Mouse (Mus musculus): ENCODE results near the gene Bex6. TPM values are rescaled to one million over a fixed set of nuclear protein-coding genes. Genes with fewer than 3 reads are reported as not detected.
A peak's percentile ranks its signal among the peaks of the same experiment; 100 is the strongest.

Bex6 gene
- polyA plus RNA-seq, 1 experiment from 2014 or later, result not detected

GRCm38 (mm10) chr16:32189109-32189508, 9.5 kb downstream of the Bex6 start:
- 46% methylated on average over 6 of the region's 6 CpGs for WGBS
- Histone ChIP-seq H3K4me2 (ENCODE audit: low read depth, low read length) (no peak overlapping the region), H3K9me3 (ENCODE audit: control insufficient read depth, low read length) (no peaks in the 10 kb centered on the region), H3K4me1 (ENCODE audit: control insufficient read depth, insufficient read depth, low read length) (no peaks in the 10 kb centered on the region), H3K27me3 (replicated peaks; ENCODE audit: control insufficient read depth, insufficient read depth, low read length) (no peaks in the 10 kb centered on the region), H3K9ac (ENCODE audit: low read depth, low read length) (no peak overlapping the region), H3K4me3 (ENCODE audit: low read depth, low read length) (no peak overlapping the region), H3K36me3 (ENCODE audit: control insufficient read depth, insufficient read depth, low read length) (no peaks in the 10 kb centered on the region), H3K27ac (replicated peaks; ENCODE audit: low read depth, low read length) (no peak overlapping the region)
- DNase-seq (ENCODE audit: low spot score) (no peak), ATAC-seq (ENCODE audit: low read depth) (no peak)

GRCm38 (mm10) chr16:32190011-32190441, 10.4 kb downstream of the Bex6 start:
- Histone ChIP-seq H3K4me3 (ENCODE audit: low read depth, low read length) (no peak overlapping the region), H3K4me1 (ENCODE audit: control insufficient read depth, insufficient read depth, low read length) (no peaks in the 10 kb centered on the region), H3K9me3 (ENCODE audit: control insufficient read depth, low read length) (no peaks in the 10 kb centered on the region), H3K9ac (ENCODE audit: low read depth, low read length) (no peak overlapping the region), H3K27me3 (replicated peaks; ENCODE audit: control insufficient read depth, insufficient read depth, low read length) (no peaks in the 10 kb centered on the region), H3K27ac (replicated peaks; ENCODE audit: low read depth, low read length) (no peak overlapping the region), H3K36me3 (ENCODE audit: control insufficient read depth, insufficient read depth, low read length) (no peaks in the 10 kb centered on the region), H3K4me2 (ENCODE audit: low read depth, low read length) (no peak overlapping the region)
- WGBS, result 68% methylated on average over 12 of the region's 12 CpGs
- no peak for ATAC-seq (ENCODE audit: low read depth)
- DNase-seq (ENCODE audit: low spot score), result no peak

- Histone ChIP-seq H3K4me2 (ENCODE audit: low read depth, low read length) (peak overlapping the region; percentile 59), H3K9ac (ENCODE audit: low read depth, low read length) (peak overlapping the region; percentile 70), H3K27ac (replicated peaks; ENCODE audit: low read depth, low read length) (peak overlapping the region; percentile 92), H3K9me3 (ENCODE audit: control insufficient read depth, low read length) (no peaks in the 10 kb centered on the region), H3K36me3 (ENCODE audit: control insufficient read depth, insufficient read depth, low read length) (no peaks in the 10 kb centered on the region), H3K4me3 (ENCODE audit: low read depth, low read length) (peak overlapping the region; percentile 41), H3K27me3 (replicated peaks; ENCODE audit: control insufficient read depth, insufficient read depth, low read length) (no peaks in the 10 kb centered on the region), H3K4me1 (ENCODE audit: control insufficient read depth, insufficient read depth, low read length) (peaks cover 7% of the 10 kb centered on the region; the same call in 1 of the 2 replicates)
- DNase-seq (ENCODE audit: low spot score) (peak; percentile 86), ATAC-seq (ENCODE audit: low read depth) (peak; percentile 90)
- 27% methylated on average over 21 of the region's 21 CpGs for WGBS
Measured at GRCm38 (mm10) chr16:32200256-32201003, 20.8 kb downstream of the Bex6 start.

- H3K4me3 ChIP-seq (ENCODE audit: low read depth, low read length), result peak overlapping the region; percentile 41
Measured at GRCm38 (mm10) chr16:32201004-32201325, 21.3 kb downstream of the Bex6 start.

GRCm38 (mm10) chr16:32202681-32203080, 23.1 kb downstream of the Bex6 start:
- peak; percentile 7 for DNase-seq (ENCODE audit: low spot score)
- Histone ChIP-seq H3K4me3 (ENCODE audit: low read depth, low read length) (no peak overlapping the region), H3K4me2 (ENCODE audit: low read depth, low read length) (no peak overlapping the region), H3K4me1 (ENCODE audit: control insufficient read depth, insufficient read depth, low read length) (peaks cover 7% of the 10 kb centered on the region; the same call in 1 of the 2 replicates), H3K27me3 (replicated peaks; ENCODE audit: control insufficient read depth, insufficient read depth, low read length) (no peaks in the 10 kb centered on the region), H3K36me3 (ENCODE audit: control insufficient read depth, insufficient read depth, low read length) (no peaks in the 10 kb centered on the region), H3K9me3 (ENCODE audit: control insufficient read depth, low read length) (no peaks in the 10 kb centered on the region), H3K27ac (replicated peaks; ENCODE audit: low read depth, low read length) (no peak overlapping the region), H3K9ac (ENCODE audit: low read depth, low read length) (no peak overlapping the region)
- 79% methylated on average over 6 of the region's 6 CpGs for WGBS
- no peak for ATAC-seq (ENCODE audit: low read depth)

More at GRCm38 (mm10) chr16:32201004-32201325, 21.3 kb downstream of the Bex6 start:
- Histone ChIP-seq H3K9ac (ENCODE audit: low read depth, low read length) (peak overlapping the region; percentile 70), H3K9me3 (ENCODE audit: control insufficient read depth, low read length) (no peaks in the 10 kb centered on the region), H3K27me3 (replicated peaks; ENCODE audit: control insufficient read depth, insufficient read depth, low read length) (no peaks in the 10 kb centered on the region), H3K36me3 (ENCODE audit: control insufficient read depth, insufficient read depth, low read length) (no peaks in the 10 kb centered on the region), H3K4me1 (ENCODE audit: control insufficient read depth, insufficient read depth, low read length) (peaks cover 7% of the 10 kb centered on the region; the same call in 1 of the 2 replicates), H3K27ac (replicated peaks; ENCODE audit: low read depth, low read length) (peak overlapping the region; percentile 92), H3K4me2 (ENCODE audit: low read depth, low read length) (peak overlapping the region; percentile 59)
- WGBS, result 43% methylated on average over 9 of the region's 9 CpGs
- ATAC-seq (ENCODE audit: low read depth) (no peak), DNase-seq (ENCODE audit: low spot score) (no peak)

- ATAC-seq (ENCODE audit: low read depth), result no peak
- Histone ChIP-seq H3K27ac (replicated peaks; ENCODE audit: low read depth, low read length) (no peak overlapping the region), H3K27me3 (replicated peaks; ENCODE audit: control insufficient read depth, insufficient read depth, low read length) (no peaks in the 10 kb centered on the region), H3K4me3 (ENCODE audit: low read depth, low read length) (no peak overlapping the region), H3K4me1 (ENCODE audit: control insufficient read depth, insufficient read depth, low read length) (peaks cover 7% of the 10 kb centered on the region; the same call in 1 of the 2 replicates), H3K9me3 (ENCODE audit: control insufficient read depth, low read length) (no peaks in the 10 kb centered on the region), H3K9ac (ENCODE audit: low read depth, low read length) (no peak overlapping the region), H3K36me3 (ENCODE audit: control insufficient read depth, insufficient read depth, low read length) (no peaks in the 10 kb centered on the region), H3K4me2 (ENCODE audit: low read depth, low read length) (no peak overlapping the region)
- WGBS, result 58% methylated on average over 3 of the region's 3 CpGs
- no peak for DNase-seq (ENCODE audit: low spot score)
Measured at GRCm38 (mm10) chr16:32204902-32205301, 25.3 kb downstream of the Bex6 start.

GRCm38 (mm10) chr16:32214156-32214555, 34.5 kb downstream of the Bex6 start:
- H3K27me3 ChIP-seq (replicated peaks; ENCODE audit: control insufficient read depth, insufficient read depth, low read length), result no peaks in the 10 kb centered on the region
- ATAC-seq (ENCODE audit: low read depth) (no peak), DNase-seq (ENCODE audit: low spot score) (no peak)
- H3K4me3 ChIP-seq (ENCODE audit: low read depth, low read length), result no peak overlapping the region
- no peaks in the 10 kb centered on the region for H3K4me1 ChIP-seq (ENCODE audit: control insufficient read depth, insufficient read depth, low read length)
- H3K9me3 ChIP-seq (ENCODE audit: control insufficient read depth, low read length), result no peaks in the 10 kb centered on the region
- no peak overlapping the region for H3K9ac ChIP-seq (ENCODE audit: low read depth, low read length)
- no peak overlapping the region for H3K4me2 ChIP-seq (ENCODE audit: low read depth, low read length)
- H3K27ac ChIP-seq (replicated peaks; ENCODE audit: low read depth, low read length), result no peak overlapping the region
- H3K36me3 ChIP-seq (ENCODE audit: control insufficient read depth, insufficient read depth, low read length), result no peaks in the 10 kb centered on the region

GRCm38 (mm10) chr16:32214804-32215576, 35.4 kb downstream of the Bex6 start:
- Histone ChIP-seq H3K27me3 (replicated peaks; ENCODE audit: control insufficient read depth, insufficient read depth, low read length) (no peaks in the 10 kb centered on the region), H3K36me3 (ENCODE audit: control insufficient read depth, insufficient read depth, low read length) (no peaks in the 10 kb centered on the region), H3K4me3 (ENCODE audit: low read depth, low read length) (no peak overlapping the region), H3K4me2 (ENCODE audit: low read depth, low read length) (no peak overlapping the region), H3K9ac (ENCODE audit: low read depth, low read length) (no peak overlapping the region), H3K9me3 (ENCODE audit: control insufficient read depth, low read length) (no peaks in the 10 kb centered on the region), H3K27ac (replicated peaks; ENCODE audit: low read depth, low read length) (no peak overlapping the region), H3K4me1 (ENCODE audit: control insufficient read depth, insufficient read depth, low read length) (no peaks in the 10 kb centered on the region)
- 76% methylated on average over 17 of the region's 17 CpGs for WGBS
- ATAC-seq (ENCODE audit: low read depth), result no peak
- DNase-seq (ENCODE audit: low spot score), result no peak
